Mouse (Mus musculus): Measurements from ENCODE around the gene Tspan9. TPM values are rescaled to one million over a fixed set of nuclear protein-coding genes. Genes with fewer than 3 reads are reported as not detected.

Gene Tspan9
- total RNA-seq, 2 experiments from 2014 or later: 69.5 to 78.5 TPM

Small RNA genes lying within 50 kb of the gene (microRNA-seq; reads per million reads assigned to microRNA genes)
- not detected for gene Gm26338

Other genes with a start within 250 kb of the Tspan9 start
- 1 to 10 TPM; 1.2 to 1.6 TPM for gene Tead4, start 157.2 kb upstream of the Tspan9 start, total RNA-seq (2021)
- gene Tulp3, start 212.3 kb upstream of the Tspan9 start, total RNA-seq (2021): 10 to 100 TPM; 21.8 to 24.7 TPM
- gene Rhno1, start 219.3 kb upstream of the Tspan9 start, total RNA-seq (2021): 10 to 100 TPM; 35.5 to 36.8 TPM
- gene Foxm1, start 219.4 kb upstream of the Tspan9 start, total RNA-seq (2021): 10 to 100 TPM in 1 of 2 experiments, 1 to 10 TPM in 1; 8.7 to 11.2 TPM
- gene Tex52, start 231.9 kb upstream of the Tspan9 start, total RNA-seq (2021): under 1 TPM; 0.32 to 0.46 TPM
- not detected for gene Gm44596, start 231.9 kb upstream of the Tspan9 start, total RNA-seq (2021)